Mouse (Mus musculus): ENCODE results near the gene Hcar1. TPM values are rescaled to one million over a fixed set of nuclear protein-coding genes. Genes with fewer than 3 reads are reported as not detected.

Gene Hcar1
- 0.34 TPM for polyA plus RNA-seq (2014; fragmentation: Illumina TruSeq; extraction: RNeasy Lipid Tissue Mini Kit (QIAGEN cat#74804); ENCODE audit: low read depth, low replicate concordance)

DNA sequence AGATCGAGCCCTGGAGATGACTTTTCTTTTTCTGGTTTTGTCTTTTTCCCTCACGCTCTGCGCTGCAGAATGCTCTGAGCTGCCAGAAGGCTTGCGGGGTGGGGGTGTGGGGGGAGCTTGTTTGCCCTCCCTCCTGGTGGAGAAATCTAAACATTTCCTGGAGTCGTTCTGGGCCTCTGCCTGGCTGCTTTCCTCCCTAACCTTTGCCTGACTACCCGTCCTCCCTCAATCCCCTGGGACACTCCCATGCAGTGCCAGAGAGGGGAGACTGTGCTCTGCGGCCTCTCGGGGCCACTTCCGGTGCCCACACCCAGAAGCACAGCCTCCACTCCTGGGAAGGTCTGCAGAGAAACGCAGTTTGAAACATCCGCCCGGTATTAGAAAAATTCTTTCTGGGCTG, at the start of gene Hcar1:
TSS of gene Hcar1 (minus strand) at position 93 of the 400 bp plus-strand sequence.

DNA sequence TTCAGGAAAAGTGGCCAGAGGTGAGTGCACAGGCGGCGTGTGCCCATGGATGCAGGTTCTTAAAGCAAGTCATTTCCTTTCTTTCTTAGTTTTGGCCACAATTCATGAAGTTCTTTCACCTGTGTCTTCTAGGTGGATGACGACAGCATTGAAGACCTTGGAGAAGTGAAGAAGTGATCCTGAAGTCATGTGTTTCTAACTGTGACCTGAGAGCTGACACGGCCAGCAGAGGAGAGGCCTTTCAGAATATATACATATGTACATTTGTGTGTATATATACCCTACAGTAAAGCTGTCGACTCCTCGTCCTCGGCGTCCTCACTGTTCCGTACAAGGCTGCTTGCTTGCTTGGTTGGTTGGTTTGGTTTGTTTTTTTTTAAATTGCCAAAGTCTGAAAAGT, 47.3 kb upstream of the Hcar1 start, which contains the start of gene Gm43518:
TSS of gene Gm43518 (plus strand) at position 301 of the 400 bp plus-strand sequence.

DNA sequence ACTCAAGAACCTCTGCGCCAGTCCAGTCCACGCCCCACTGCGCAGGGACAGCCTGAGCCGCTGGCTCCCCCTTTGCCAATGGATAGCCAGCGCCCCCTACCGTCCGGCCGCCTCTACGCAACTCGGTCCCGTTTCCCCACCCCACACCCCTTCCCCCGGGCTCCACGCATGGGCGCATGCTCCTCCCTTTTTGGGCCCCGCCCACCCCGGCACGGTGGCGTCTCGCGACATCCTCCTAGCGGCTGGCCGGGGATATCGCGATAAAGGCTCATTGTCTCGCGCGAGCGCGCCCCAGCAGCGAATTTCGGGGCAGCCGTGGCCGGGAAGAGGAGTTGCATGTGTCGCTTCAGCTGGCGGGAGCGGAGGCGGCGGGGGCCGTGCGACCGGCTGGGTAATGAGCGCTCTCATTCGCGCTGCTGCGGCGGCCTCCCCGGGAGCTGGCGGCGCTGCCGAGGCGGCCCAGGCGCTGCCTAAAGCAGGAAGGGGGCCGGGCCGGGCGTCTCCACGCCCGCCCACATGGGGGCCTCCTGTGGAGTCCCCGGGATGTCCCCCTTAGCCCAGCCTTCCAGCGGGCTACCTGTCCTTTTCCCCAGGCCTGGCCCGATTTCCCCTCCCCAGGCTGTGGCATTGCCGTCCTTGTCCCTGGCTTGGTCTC, 27.3 kb upstream of the Hcar1 start, which contains the start of gene Denr:
TSS of gene Denr (plus strand) at position 200 of the 655 bp plus-strand sequence.

DNA sequence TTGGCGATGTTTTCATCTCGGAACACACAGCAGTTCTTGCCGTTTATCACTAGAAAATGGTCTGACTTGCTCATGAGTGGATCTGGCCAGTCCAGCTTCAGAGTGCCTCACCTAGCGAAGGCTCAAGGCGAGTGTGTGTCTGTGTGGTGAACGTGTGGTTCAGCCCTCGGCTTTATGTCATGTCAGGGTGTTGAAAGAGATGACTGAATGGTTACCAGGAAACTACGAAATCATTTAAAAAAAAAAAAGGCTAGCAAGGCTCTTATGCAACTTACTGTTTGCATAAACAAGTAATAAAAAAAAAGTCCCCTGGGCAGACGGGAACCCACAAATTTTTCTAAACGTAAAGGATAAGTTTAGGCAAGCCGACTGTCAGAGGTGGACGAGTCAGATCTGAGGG, 14.5 kb downstream of the Hcar1 start, which contains the start of gene Hcar2:
TSS of gene Hcar2 (minus strand) at position 135 of the 400 bp plus-strand sequence.

Other genes with a start within 250 kb of the Hcar1 start
- gene Clip1, start 195.4 kb downstream of the Hcar1 start, polyA plus RNA-seq (2014; fragmentation: Illumina TruSeq; extraction: RNeasy Lipid Tissue Mini Kit (QIAGEN cat#74804); ENCODE audit: low read depth, low replicate concordance) = 192 TPM
- 28.3 TPM for gene Zcchc8, start 158.9 kb downstream of the Hcar1 start, polyA plus RNA-seq (2014; fragmentation: Illumina TruSeq; extraction: RNeasy Lipid Tissue Mini Kit (QIAGEN cat#74804); ENCODE audit: low read depth, low replicate concordance)
- gene Rsrc2, start 130.6 kb downstream of the Hcar1 start, polyA plus RNA-seq (2014; fragmentation: Illumina TruSeq; extraction: RNeasy Lipid Tissue Mini Kit (QIAGEN cat#74804); ENCODE audit: low read depth, low replicate concordance) = 76.0 TPM
- gene Kntc1, start 130.3 kb downstream of the Hcar1 start, polyA plus RNA-seq (2014; fragmentation: Illumina TruSeq; extraction: RNeasy Lipid Tissue Mini Kit (QIAGEN cat#74804); ENCODE audit: low read depth, low replicate concordance) = not detected
- not detected for gene Hcar2, start 14.5 kb downstream of the Hcar1 start, polyA plus RNA-seq (2014; fragmentation: Illumina TruSeq; extraction: RNeasy Lipid Tissue Mini Kit (QIAGEN cat#74804); ENCODE audit: low read depth, low replicate concordance)
- 58.8 TPM for gene Denr, start 27.2 kb upstream of the Hcar1 start, polyA plus RNA-seq (2014; fragmentation: Illumina TruSeq; extraction: RNeasy Lipid Tissue Mini Kit (QIAGEN cat#74804); ENCODE audit: low read depth, low replicate concordance)
- 1.0 TPM for gene Gm43518, start 47.4 kb upstream of the Hcar1 start, polyA plus RNA-seq (2014; fragmentation: Illumina TruSeq; extraction: RNeasy Lipid Tissue Mini Kit (QIAGEN cat#74804); ENCODE audit: low read depth, low replicate concordance)
- 5.4 TPM for gene Ccdc62, start 50.7 kb upstream of the Hcar1 start, polyA plus RNA-seq (2014; fragmentation: Illumina TruSeq; extraction: RNeasy Lipid Tissue Mini Kit (QIAGEN cat#74804); ENCODE audit: low read depth, low replicate concordance)
- gene Hip1r, start 93.6 kb upstream of the Hcar1 start, polyA plus RNA-seq (2014; fragmentation: Illumina TruSeq; extraction: RNeasy Lipid Tissue Mini Kit (QIAGEN cat#74804); ENCODE audit: low read depth, low replicate concordance) = 11.0 TPM
- 17.6 TPM for gene Vps37b, start 152.2 kb upstream of the Hcar1 start, polyA plus RNA-seq (2014; fragmentation: Illumina TruSeq; extraction: RNeasy Lipid Tissue Mini Kit (QIAGEN cat#74804); ENCODE audit: low read depth, low replicate concordance)
- 8.5 TPM for gene Abcb9, start 215.8 kb upstream of the Hcar1 start, polyA plus RNA-seq (2014; fragmentation: Illumina TruSeq; extraction: RNeasy Lipid Tissue Mini Kit (QIAGEN cat#74804); ENCODE audit: low read depth, low replicate concordance)
- gene Ogfod2, start 232.3 kb upstream of the Hcar1 start, polyA plus RNA-seq (2014; fragmentation: Illumina TruSeq; extraction: RNeasy Lipid Tissue Mini Kit (QIAGEN cat#74804); ENCODE audit: low read depth, low replicate concordance) = 23.0 TPM
- gene Arl6ip4, start 236.1 kb upstream of the Hcar1 start, polyA plus RNA-seq (2014; fragmentation: Illumina TruSeq; extraction: RNeasy Lipid Tissue Mini Kit (QIAGEN cat#74804); ENCODE audit: low read depth, low replicate concordance) = 34.7 TPM

Measured in heart, adult 10 weeks (tissue).